Mouse (Mus musculus) forebrain, embryonic 13.5 days (tissue): ENCODE data around the gene Gm4881. TPM values are rescaled to one million over a fixed set of nuclear protein-coding genes. Genes with fewer than 3 reads are reported as not detected.
A peak's percentile ranks its signal among the peaks of the same experiment; 100 is the strongest.
"Not testable (repeated sequence)": the region's sequence is repeated elsewhere in the genome, so short reads cannot be mapped to it uniquely, and the experiment has no call there.

Source experiments
- ATAC-seq: fragments of 200-750 bp; cut with Nextera tagmentation; 2 replicates; pipeline ENCODE4 v1.8.0; 2017
- H3K27ac ChIP-seq: fragments of 300-500 bp; sonication (generic); 2 replicates; pipeline ENCODE4 v1.5.1; 2015; ENCODE audit warnings: inconsistent platforms, mild to moderate bottlenecking, moderate library complexity
- H3K27me3 ChIP-seq: fragments of 300-500 bp; sonication (generic); 2 replicates; pipeline ENCODE4 v1.6.1; 2015; ENCODE audit warnings: mild to moderate bottlenecking, inconsistent platforms
- H3K36me3 ChIP-seq: fragments of 300-500 bp; sonication (generic); 2 replicates; pipeline ENCODE4 v1.6.1; 2015; ENCODE audit warnings: mild to moderate bottlenecking, inconsistent platforms; ENCODE audit not compliant: poor library complexity, severe bottlenecking
- H3K4me1 ChIP-seq: fragments of 300-500 bp; sonication (generic); 2 replicates; pipeline ENCODE4 v1.6.1; 2015; ENCODE audit warnings: inconsistent platforms
- H3K4me2 ChIP-seq: fragments of 300-500 bp; sonication (generic); 2 replicates; pipeline ENCODE4 v1.6.1; 2015; ENCODE audit warnings: inconsistent platforms, mild to moderate bottlenecking, moderate library complexity
- H3K4me3 ChIP-seq: fragments of 300-500 bp; sonication (generic); 2 replicates; pipeline ENCODE4 v1.5.1; 2015; ENCODE audit warnings: mild to moderate bottlenecking, inconsistent platforms
- H3K9ac ChIP-seq: fragments of 300-500 bp; sonication (generic); 2 replicates; pipeline ENCODE4 v1.6.1; 2015; ENCODE audit warnings: mild to moderate bottlenecking, inconsistent platforms
- H3K9me3 ChIP-seq: fragments of 300-500 bp; sonication (generic); replicated peaks from 2 replicates; pipeline ENCODE4 v1.6.1; 2016; ENCODE audit warnings: inconsistent platforms
- WGBS: fragments of 180-500 bp; shearing (Covaris S2); methylation state at CpG from one replicate; pipeline ENCODE4 v1.1.7; 2015; 5-methylcytosine and 5-hydroxymethylcytosine counted together
- polyA plus RNA-seq: library from polyadenylated mRNA; unstranded; fragments of >200 nt; fragmentation: Nextera tagmentation; extraction: Ambion mirVana; gene quantifications from 2 replicates; pipeline ENCODE4 v1.2.1, GENCODE M21; 2015

Gene Gm4881
- polyA plus RNA-seq, 1 experiment from 2014 or later, result 0.43 TPM

DNA sequence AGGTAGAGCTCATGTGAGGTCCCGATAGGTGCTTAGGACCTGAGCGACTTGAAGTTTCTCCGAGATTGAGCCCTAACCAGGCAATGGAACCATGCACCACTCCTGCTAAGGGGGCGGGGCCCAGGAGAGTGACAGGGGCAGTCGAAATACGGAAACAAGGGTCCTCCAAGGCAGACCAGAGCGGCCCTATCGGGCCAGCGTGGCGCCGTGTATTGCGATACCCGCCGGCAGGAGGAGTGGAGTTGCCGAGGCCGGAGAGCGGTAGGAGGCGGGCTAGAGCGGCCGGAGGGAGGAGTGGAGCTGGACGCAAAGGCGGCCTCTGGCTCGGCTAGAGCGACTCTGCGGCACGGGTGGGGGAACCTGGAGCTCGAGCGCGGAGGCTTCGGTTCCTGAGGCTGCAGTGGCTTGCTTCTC, 40.2 kb downstream of the Gm4881 start:
- peak overlapping the region; percentile 31; the same call in 1 of the 2 replicates for H3K27ac ChIP-seq
- WGBS, result under 1% methylated on average over 30 of the region's 30 CpGs
- H3K9me3 ChIP-seq, result no peaks in the 10 kb centered on the region
- ATAC-seq, result peak; percentile 99
- H3K4me2 ChIP-seq, result peak overlapping the region; percentile 75
- peaks cover 18% of the 10 kb centered on the region for H3K36me3 ChIP-seq
- no peaks in the 10 kb centered on the region for H3K27me3 ChIP-seq
- H3K4me3 ChIP-seq, result peak overlapping the region; percentile 66
- peaks cover 38% of the 10 kb centered on the region for H3K4me1 ChIP-seq
- H3K9ac ChIP-seq, result peak overlapping the region; percentile 85

DNA sequence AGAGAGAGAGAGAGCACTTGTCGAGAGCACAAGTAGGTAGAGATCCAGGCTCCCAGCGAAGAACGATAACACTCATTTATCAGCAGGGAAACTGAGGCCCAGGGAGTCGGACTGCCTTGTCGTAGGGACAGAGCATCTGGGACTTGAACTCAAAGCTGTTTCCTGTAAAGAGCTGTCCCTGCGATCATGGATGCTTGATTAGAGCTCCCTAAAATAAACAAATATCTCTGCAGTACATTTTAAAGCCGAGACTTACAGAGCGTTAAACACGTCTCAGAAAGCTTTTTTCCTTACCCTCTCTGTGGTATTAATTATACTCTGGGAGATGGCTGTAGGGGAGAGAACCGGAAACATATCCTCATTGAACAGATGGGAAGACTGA, 40.9 kb downstream of the Gm4881 start:
- ATAC-seq, result no peak
- no peaks in the 10 kb centered on the region for H3K27me3 ChIP-seq
- peak overlapping the region; percentile 66 for H3K4me3 ChIP-seq
- H3K4me1 ChIP-seq, result peaks cover 38% of the 10 kb centered on the region
- no peak overlapping the region for H3K27ac ChIP-seq
- H3K9ac ChIP-seq, result peak overlapping the region; percentile 79
- no peaks in the 10 kb centered on the region for H3K9me3 ChIP-seq
- H3K36me3 ChIP-seq, result peaks cover 12% of the 10 kb centered on the region
- 47% methylated on average over 10 of the region's 10 CpGs for WGBS
- peak overlapping the region; percentile 75 for H3K4me2 ChIP-seq

DNA sequence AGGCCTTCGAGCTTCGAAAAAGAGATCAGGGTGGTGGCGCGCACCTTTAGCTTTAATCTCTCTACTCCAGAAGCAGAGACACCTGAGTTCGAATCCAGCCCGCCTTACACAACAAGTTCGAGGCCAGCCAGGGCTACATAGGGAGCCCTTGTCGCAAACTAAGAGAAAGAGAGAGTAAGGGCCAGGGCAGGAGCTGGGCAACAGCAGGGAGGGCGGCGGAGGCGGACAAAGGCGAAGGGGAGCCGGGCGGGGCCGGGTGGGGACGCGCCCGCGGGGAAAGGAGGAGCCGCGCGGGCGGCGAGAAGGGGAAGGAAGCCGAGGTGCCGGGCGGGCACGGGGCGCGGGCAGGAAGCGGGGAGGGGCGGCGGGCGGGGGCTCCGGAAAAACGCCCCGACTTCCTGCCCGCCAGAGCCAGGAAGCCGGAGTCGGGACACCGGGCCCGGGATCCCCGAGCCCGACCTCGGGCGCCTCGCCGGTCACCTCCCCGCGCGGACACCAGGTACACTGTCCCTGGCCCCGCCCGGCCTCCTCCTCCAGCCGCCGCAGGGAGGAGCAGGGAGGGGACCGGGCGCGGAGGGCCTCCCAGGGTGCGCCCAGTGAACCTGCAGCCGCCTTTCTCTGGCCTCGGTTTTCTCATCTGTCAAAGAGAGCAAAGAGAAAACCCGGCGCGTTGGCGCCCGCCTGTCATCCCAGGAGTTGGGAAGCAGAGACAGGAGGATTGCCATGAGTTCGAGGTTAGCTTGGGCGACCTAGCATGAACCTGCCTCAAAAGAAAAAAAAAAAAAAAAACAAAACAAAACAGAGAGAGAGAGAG, 41.5 kb downstream of the Gm4881 start, which contains the start of gene Arhgef1:
Gene Arhgef1, plus strand, starts transcription at position 283 of the 814 bp plus-strand sequence.
- ATAC-seq, result no peak
- Histone ChIP-seq H3K4me3 (peak within 1 kb of the TSS; percentile 66), H3K36me3 (peaks cover 6% of the 10 kb centered on the region), H3K9me3 (no peaks in the 10 kb centered on the region), H3K4me2 (peak within 1 kb of the TSS; percentile 75), H3K27me3 (no peaks in the 10 kb centered on the region), H3K9ac (peak within 1 kb of the TSS; percentile 79), H3K27ac (peak within 1 kb of the TSS; percentile 54), H3K4me1 (peaks cover 38% of the 10 kb centered on the region)
- WGBS, result 11% methylated on average over 38 of the region's 68 CpGs

DNA sequence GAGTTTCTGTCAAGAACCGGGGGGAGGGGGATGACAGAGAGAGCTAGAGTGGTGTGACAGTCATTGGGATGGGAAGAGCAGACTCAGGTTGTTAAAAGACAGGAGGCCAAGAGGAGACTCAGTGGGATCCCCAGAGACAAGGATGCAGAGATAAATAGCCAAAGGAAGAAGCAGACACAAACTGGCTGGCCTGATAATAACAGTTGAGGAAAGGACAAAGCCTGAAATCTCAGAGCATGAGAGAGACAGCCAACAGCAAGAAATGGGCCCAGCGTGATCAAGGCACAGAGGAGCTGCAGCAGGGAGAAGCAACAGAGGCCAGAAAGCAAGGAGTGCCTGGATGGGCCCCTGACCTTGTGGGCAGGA, 42.0 kb downstream of the Gm4881 start:
- Histone ChIP-seq H3K36me3 (0 out of 2 replicates have a peak, but pooled peaks cover 3% of the 10 kb centered on the region), H3K9ac (0 out of 2 replicates have a peak overlapping the region, but pooled peaks have one; percentile 26)

DNA sequence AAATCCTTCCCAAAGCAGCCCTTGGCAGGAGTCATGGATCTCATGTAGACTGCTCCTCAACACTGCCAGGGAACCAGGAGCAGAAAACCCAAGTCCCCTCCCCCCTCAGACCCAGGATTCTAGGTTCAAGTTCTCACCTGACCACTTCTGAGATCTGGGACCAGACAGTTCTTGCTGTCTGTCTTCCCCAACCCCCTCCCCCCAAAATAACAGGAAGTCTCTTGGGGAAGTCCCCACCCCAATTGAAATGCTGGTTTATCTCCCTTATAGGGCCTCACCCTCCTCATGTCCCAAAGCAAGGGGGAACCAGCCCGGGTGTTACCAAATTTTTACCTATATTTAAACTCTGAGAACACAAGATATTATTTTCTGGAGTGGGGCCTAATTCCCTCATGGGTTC, 42.5 kb downstream of the Gm4881 start:
- Histone ChIP-seq H3K36me3 (0 out of 2 replicates have a peak, but pooled peaks cover 3% of the 10 kb centered on the region), H3K9me3 (no peaks in the 10 kb centered on the region), H3K9ac (no peak overlapping the region), H3K4me3 (no peak overlapping the region), H3K27ac (peak overlapping the region; percentile 48; the same call in 1 of the 2 replicates), H3K27me3 (no peaks in the 10 kb centered on the region), H3K4me1 (peaks cover 31% of the 10 kb centered on the region), H3K4me2 (no peak overlapping the region)
- 74% methylated on average over 1 of the region's 1 CpGs for WGBS
- ATAC-seq, result no peak

More for the DNA sequence above, 42.0 kb downstream of the Gm4881 start:
- Histone ChIP-seq H3K9me3 (no peaks in the 10 kb centered on the region), H3K27me3 (no peaks in the 10 kb centered on the region), H3K4me3 (peak overlapping the region; percentile 66), H3K4me1 (peaks cover 35% of the 10 kb centered on the region), H3K27ac (peak overlapping the region; percentile 54), H3K4me2 (peak overlapping the region; percentile 75)
- WGBS, result 74% methylated on average over 2 of the region's 2 CpGs
- no peak for ATAC-seq

DNA sequence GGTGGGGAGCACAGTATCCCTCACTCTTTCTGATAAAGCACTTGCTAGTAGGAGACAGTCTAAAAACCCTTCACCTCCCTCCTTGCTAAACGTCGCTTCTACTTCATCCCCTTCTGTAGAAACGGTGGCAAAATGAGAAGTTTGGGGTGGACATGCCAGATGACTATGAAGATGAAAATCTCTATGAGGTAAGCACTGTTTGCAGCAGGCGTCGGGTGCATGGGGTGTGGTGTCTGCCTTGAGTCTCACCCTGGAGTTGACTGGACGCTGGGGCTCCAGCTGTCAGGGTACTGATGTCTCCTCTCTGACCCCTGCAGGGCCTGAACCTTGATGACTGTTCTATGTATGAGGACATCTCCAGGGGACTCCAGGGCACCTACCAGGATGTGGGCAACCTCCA, 43.2 kb downstream of the Gm4881 start:
- Histone ChIP-seq H3K9ac (no peak overlapping the region), H3K4me3 (no peak overlapping the region), H3K9me3 (no peaks in the 10 kb centered on the region), H3K27ac (no peak overlapping the region), H3K27me3 (no peaks in the 10 kb centered on the region), H3K4me2 (no peak overlapping the region), H3K4me1 (peaks cover 23% of the 10 kb centered on the region), H3K36me3 (no peaks in the 10 kb centered on the region)
- ATAC-seq, result no peak
- WGBS, result 89% methylated on average over 6 of the region's 6 CpGs

DNA sequence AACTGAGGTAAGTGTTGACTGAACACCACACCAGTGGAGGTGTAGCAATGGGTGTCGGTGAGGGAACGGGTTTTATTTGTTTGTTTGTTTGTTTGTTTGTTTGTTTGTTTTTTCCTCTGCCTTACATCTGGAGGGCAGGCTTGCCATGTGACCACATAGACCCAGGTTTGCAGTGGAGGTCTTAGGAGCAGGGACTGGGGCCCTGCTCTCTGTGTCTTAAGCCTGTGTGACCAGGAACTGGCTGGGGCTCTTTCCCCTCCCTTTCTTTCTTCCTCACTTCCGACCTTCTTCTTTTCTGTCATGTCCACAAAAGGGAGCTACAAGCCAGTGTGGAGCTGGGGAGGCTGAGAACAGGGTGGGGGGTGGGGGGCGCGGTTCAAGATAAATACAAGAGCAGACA, 46.3 kb downstream of the Gm4881 start:
- Histone ChIP-seq H3K36me3 (no peaks in the 10 kb centered on the region), H3K4me3 (no peak overlapping the region), H3K27ac (no peak overlapping the region), H3K27me3 (no peaks in the 10 kb centered on the region), H3K4me2 (no peak overlapping the region), H3K9me3 (no peaks in the 10 kb centered on the region), H3K4me1 (no peaks in the 10 kb centered on the region), H3K9ac (no peak overlapping the region)
- ATAC-seq, result no peak
- WGBS, result 84% methylated on average over 5 of the region's 5 CpGs

DNA sequence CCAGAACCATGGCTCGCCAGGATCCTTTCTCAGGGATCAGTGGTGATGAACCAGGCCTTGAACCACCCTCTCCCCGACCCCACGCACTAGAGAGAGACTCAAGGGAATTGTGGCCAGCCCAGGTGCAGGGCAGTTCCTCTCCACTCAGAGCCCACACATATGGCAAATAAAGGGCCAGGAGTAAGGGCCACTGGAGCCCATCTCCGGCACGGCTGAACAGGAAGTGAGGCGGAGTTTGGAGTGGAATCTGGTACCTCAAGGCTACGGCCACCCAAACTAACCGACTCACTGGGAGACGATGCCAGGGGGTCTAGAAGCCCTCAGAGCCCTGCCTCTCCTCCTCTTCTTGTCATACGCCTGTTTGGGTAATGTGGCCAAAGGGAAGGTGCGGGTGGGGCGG, 47.1 kb downstream of the Gm4881 start, which contains the start of gene Cd79a:
Gene Cd79a, plus strand, starts transcription at position 158 of the 400 bp plus-strand sequence.
- H3K9me3 ChIP-seq, result no peaks in the 10 kb centered on the region
- H3K4me1 ChIP-seq, result no peaks in the 10 kb centered on the region
- no peaks in the 10 kb centered on the region for H3K27me3 ChIP-seq
- H3K9ac ChIP-seq, result no peak within 1 kb of the TSS
- no peak within 1 kb of the TSS for H3K4me2 ChIP-seq
- H3K27ac ChIP-seq, result no peak within 1 kb of the TSS
- ATAC-seq, result no peak
- H3K4me3 ChIP-seq, result no peak within 1 kb of the TSS
- no peaks in the 10 kb centered on the region for H3K36me3 ChIP-seq
- WGBS, result 85% methylated on average over 12 of the region's 12 CpGs

DNA sequence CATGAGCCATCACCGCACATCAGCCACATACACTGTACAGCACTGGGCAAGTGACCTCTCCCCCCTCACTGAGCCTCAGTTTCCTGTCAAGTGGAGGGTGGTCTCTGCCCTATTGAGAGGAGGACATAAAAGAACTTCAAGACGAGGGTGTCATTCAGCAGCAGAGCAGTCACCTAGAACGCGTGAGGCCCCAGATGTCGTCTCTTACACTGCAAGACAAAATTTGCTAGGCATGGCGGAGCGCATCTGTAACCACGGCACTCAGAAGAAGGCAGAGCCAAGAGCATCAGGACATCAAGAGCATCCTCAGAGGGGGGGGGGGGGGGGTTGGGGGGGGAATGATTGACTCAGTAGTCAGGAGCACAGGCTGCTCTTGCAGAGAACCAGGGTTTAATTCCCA, 48.0 kb downstream of the Gm4881 start:
- no peak for ATAC-seq

DNA sequence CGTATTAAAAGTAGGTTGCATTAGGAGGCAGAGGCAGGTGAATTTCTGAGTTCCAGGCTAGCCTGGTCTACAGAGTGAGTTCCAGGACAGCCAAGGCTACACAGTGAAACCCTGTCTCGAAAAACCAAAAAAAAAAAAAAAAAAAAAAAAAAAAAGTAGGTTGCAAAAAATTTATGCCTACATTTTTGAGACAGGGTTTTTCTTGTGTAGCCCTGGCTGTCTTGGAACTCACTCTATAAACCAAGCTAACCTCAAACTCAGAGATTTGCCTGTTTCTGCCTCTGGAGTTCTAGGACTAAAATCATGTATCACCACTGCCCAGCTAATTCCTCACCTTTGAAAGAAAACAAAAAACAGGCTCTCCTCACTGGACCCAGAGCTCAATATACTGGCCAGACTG, 48.5 kb downstream of the Gm4881 start:
- not testable (repeated sequence) for H3K9ac ChIP-seq, H3K27ac ChIP-seq, H3K4me3 ChIP-seq, ATAC-seq, H3K4me2 ChIP-seq, H3K4me1 ChIP-seq, H3K9me3 ChIP-seq, H3K36me3 ChIP-seq, H3K27me3 ChIP-seq
- WGBS, result 91% methylated on average over 2 of the region's 2 CpGs

More for the DNA sequence above, 48.0 kb downstream of the Gm4881 start:
- WGBS, result 77% methylated on average over 8 of the region's 8 CpGs
- Histone ChIP-seq H3K9me3 (no peaks in the 10 kb centered on the region), H3K4me3 (no peak overlapping the region), H3K4me2 (no peak overlapping the region), H3K27ac (no peak overlapping the region), H3K27me3 (no peaks in the 10 kb centered on the region), H3K4me1 (no peaks in the 10 kb centered on the region), H3K36me3 (peaks cover 2% of the 10 kb centered on the region), H3K9ac (no peak overlapping the region)

DNA sequence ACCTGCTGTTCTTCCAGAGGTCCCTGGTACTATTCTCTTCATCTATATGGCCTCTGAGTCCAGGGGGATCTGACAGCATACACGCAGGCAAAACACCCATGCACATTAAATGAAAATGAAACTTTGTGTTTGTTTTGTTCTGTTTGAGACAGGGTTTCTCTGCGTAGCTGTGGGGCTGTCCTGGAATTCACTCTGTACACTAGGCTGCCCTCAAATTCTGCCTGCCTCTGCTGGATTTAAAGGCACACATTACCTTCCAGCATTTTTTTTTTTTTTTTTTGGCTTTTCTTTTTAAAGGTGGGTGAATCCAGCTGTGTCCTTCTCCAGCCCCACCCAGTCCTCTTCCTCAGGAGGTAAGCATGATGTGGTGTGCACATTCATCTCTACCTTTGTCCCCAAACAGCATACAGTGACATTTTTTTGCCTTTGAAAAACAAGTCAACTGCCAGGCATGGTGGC, 52.1 kb downstream of the Gm4881 start:
- Histone ChIP-seq H3K27me3 (no peaks in the 10 kb centered on the region), H3K9me3 (no peaks in the 10 kb centered on the region), H3K4me2 (no peak overlapping the region), H3K9ac (no peak overlapping the region), H3K36me3 (peaks cover 42% of the 10 kb centered on the region), H3K27ac (no peak overlapping the region), H3K4me1 (peaks cover 9% of the 10 kb centered on the region), H3K4me3 (no peak overlapping the region)
- ATAC-seq, result no peak
- whole genome bisulfite sequencing, result 76% methylated on average over 2 of the region's 2 CpGs

DNA sequence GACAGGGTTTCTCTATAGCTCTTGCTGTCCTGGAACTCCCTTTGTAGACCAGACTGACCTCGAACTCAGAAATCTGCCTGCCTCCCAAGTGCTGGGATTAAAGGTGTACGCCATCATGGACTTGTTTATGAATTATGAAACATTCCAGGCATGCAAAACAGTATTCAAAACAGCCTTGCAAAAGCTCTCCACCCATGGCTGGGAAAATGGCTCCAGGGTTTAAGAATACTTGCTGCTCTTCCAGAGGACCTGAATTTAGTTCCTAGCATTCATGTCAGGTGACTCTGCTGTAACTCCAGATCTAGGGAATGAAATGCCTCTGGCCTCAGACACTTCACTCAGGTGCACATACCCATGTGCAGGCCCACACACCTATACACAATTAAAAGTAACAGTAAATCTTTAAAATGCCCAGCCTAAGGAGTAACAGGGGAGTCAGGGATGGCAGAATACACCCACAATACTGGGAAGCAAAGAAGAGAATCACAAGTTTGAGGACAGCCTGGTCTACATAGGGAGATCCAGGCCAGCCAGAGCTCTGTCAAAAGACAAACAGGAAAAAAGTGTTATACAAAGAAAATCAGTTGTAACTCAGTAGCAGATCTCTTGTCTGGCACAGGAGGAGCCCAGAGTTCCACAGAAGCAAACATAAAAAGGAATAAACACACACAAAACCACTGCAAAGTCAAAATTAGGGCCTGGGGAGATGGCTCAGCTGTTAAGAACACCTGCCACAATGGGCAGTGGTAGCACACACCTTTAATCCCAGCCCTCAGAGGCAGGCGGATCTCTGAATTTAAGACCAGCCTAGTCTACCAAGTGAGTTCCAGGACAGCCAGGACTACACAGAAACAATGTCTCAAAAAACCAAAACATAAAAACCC, 52.8 kb downstream of the Gm4881 start:
- H3K4me3 ChIP-seq, result no peak overlapping the region
- no peaks in the 10 kb centered on the region for H3K9me3 ChIP-seq
- no peak overlapping the region for H3K9ac ChIP-seq
- H3K27me3 ChIP-seq, result no peaks in the 10 kb centered on the region
- H3K36me3 ChIP-seq, result peaks cover 49% of the 10 kb centered on the region
- H3K4me2 ChIP-seq, result no peak overlapping the region
- no peak overlapping the region for H3K27ac ChIP-seq
- H3K4me1 ChIP-seq, result peaks cover 16% of the 10 kb centered on the region
- no peak for ATAC-seq
- WGBS, result 73% methylated on average over 3 of the region's 3 CpGs
